Mouse (Mus musculus): ENCODE data around the gene Mcf2l.

DNA sequence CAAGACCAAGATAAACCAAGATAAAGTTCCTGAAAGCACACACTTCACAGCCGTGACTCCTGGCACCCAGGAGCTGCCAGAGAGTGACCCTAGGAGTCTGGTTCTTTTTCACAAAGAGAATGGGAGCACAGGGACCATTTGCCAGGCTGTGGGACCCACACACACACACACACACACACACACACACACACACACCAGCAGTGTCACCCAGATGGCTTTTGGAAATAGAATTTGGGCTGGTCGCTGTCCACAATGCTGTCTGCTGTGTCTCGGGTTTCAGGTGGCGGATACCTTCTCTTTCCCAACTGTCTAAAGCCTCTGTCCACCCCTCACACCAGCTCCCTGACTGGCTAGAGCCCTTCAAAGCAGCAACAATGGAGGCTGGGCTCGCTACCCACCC, 120.9 kb downstream of the Mcf2l start:
- TF ChIP-seq CTCF (IDR thresholded peaks at IDR 0.05; ENCODE audit: extremely low read depth, insufficient read depth, low read length) (no peak), POLR2A (IDR thresholded peaks at IDR 0.05; ENCODE audit: extremely low read depth, insufficient read depth, low read length) (no peak)

Measured in cortical plate, adult 2 months (tissue).